Mouse (Mus musculus): Measurements from ENCODE around the gene Flrt3. TPM values are rescaled to one million over a fixed set of nuclear protein-coding genes. Genes with fewer than 3 reads are reported as not detected.

Flrt3 gene
- polyA plus RNA-seq, 3 experiments from 2014 or later: 0.18 TPM; not detected in 2

DNA sequence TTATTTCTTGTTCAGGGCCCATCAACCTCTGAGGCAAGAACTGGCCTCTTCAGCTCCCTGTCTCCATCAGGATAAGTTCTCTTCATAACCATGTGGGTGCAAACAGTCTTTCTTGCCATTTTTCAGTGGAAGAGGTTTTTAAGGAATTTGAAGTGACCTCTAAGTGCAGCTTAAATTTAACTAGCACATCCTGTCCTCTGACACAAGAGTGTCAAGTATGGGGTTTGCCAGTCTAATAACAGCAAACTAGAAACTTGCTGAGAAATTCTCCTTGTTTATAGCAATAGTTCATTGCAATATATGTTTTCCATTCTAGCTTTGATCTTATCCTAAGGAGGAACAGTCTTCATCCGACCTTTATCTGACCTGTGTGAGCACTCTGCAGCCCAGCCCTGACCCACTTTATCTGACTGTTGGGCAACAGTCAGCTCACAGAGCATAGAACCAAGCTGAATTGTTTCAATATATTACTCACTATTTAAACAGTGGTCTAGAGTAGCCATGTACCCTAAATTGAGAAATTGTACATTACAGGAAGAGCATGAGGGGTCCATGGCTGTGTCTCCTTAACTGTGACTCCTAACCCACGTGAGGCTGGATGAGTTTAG lies 49.4 kb downstream of the Flrt3 start:
- ATAC-seq: no peak

DNA sequence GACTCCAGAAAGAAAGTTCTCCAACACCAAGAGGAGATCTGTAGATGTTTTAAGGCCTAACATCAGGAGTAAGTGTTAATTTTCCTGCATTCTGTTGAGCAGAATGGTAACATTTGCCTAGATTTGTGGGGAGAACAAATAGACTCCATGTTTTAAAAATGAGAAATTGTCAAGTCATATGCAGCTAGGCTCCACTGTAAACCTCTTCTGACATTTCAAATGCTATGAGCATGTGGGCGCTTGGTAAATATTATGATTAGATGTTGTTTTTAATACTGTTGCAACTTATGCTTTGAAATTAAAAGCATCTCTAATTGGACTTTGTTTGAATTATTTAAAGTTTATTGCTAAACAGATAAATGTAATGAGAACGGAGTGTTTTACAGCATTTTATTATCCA lies 55.8 kb downstream of the Flrt3 start:
- no peak for ATAC-seq

Data from inflammation-experienced regulatory T-cells, adult 6 months (primary cell).